9 mouse cellular contexts compared by ENCODE assay signal in the genomic region with DNA sequence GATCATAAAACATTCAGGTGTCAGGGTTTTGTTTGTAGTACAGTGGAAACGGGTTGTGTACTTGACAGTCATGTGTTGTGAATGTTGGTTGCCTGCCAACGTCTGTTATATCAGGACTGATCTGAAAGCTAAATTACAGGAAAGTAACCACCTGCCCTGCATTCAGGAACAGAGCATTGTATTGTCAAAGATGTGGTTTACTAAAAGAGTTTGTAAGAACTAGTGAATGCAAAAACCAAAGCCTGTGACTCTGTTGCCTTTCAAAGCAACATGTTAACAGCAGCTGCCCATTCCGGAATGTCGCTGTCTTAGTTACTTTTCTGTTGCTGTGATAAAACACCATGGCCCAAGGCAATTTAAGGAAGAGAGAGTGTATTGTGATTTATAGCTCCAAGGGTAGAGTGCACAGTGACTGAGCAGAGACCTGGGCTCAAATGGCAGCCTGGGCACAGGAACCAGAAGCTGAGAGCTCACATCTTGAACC.
DNase-seq lines count a peak whose midpoint lies in the region; ATAC-seq and TF ChIP-seq lines count a peak whose summit lies in the region.
"Had no signal": no experiment of that assay in that cellular context is flagged by ENCODE, and none has a peak within 500 bp of the region (broad histone marks: within the 10 kb centered on the region; RNA-seq: fewer than 3 reads in every experiment).

No protein-coding gene starts in this region.

- H3K36me3 ChIP-seq in heart, embryonic 13.5 days = no peaks in the 10 kb centered on the region
- H3K36me3 ChIP-seq in forebrain, postnatal 0 days (ENCODE audit: insufficient read depth) = no peaks in the 10 kb centered on the region
- no peaks in the 10 kb centered on the region for H3K36me3 ChIP-seq in limb, embryonic 12.5 days
- no peaks in the 10 kb centered on the region for H3K36me3 ChIP-seq in heart, embryonic 11.5 days (ENCODE audit: control insufficient read depth, insufficient read depth, low read length)
- H3K36me3 ChIP-seq: G1E had no signal

- ATAC-seq in heart, embryonic 13.5 days (ENCODE audit: extremely low read depth, insufficient number of reproducible peaks, low FRiP score, low TSS enrichment) = no peak
- peak; percentile 32; the same call in 1 of the 2 replicates for ATAC-seq in forebrain, postnatal 0 days
- peak; percentile 50; the same call in 1 of the 2 replicates for ATAC-seq in limb, embryonic 12.5 days (ENCODE audit: insufficient number of reproducible peaks, insufficient read depth, low FRiP score, low TSS enrichment, low read depth)
- no peak for ATAC-seq in heart, embryonic 11.5 days (replicated peaks; ENCODE audit: insufficient number of reproducible peaks, low FRiP score, low TSS enrichment)

- TF ChIP-seq CTCF in forebrain, postnatal 0 days (IDR thresholded peaks at IDR 0.05; ENCODE audit: low read depth) = no peak

- peaks cover 28% of the 10 kb centered on the region for H3K4me1 ChIP-seq in heart, embryonic 13.5 days
- H3K4me1 ChIP-seq in forebrain, postnatal 0 days (ENCODE audit: insufficient read depth) = peaks cover 19% of the 10 kb centered on the region
- peaks cover 64% of the 10 kb centered on the region for H3K4me1 ChIP-seq in limb, embryonic 12.5 days (replicated peaks)
- 0 out of 2 replicates have a peak, but pooled peaks cover 3% of the 10 kb centered on the region for H3K4me1 ChIP-seq in heart, embryonic 11.5 days (ENCODE audit: control insufficient read depth, insufficient read depth, low read length)

- no peak overlapping the region for H3K9ac ChIP-seq in heart, embryonic 13.5 days
- no peak overlapping the region for H3K9ac ChIP-seq in forebrain, postnatal 0 days
- H3K9ac ChIP-seq in limb, embryonic 12.5 days (replicated peaks) = no peak overlapping the region
- H3K9ac ChIP-seq in heart, embryonic 11.5 days (ENCODE audit: low read depth, low read length) = no peak overlapping the region

- H3K27ac ChIP-seq in heart, embryonic 13.5 days (replicated peaks) = 0 out of 2 replicates have a peak overlapping the region, but pooled peaks have one; percentile 21
- no peak overlapping the region for H3K27ac ChIP-seq in forebrain, postnatal 0 days (ENCODE audit: low read depth, low read length)
- H3K27ac ChIP-seq in limb, embryonic 12.5 days = peak overlapping the region; percentile 71
- no peak overlapping the region for H3K27ac ChIP-seq in heart, embryonic 11.5 days (ENCODE audit: low read depth, low read length)

- H3K4me3 ChIP-seq in heart, embryonic 13.5 days = no peak overlapping the region
- H3K4me3 ChIP-seq in forebrain, postnatal 0 days (ENCODE audit: low read depth, low read length) = no peak overlapping the region
- no peak overlapping the region for H3K4me3 ChIP-seq in limb, embryonic 12.5 days (replicated peaks)
- H3K4me3 ChIP-seq in heart, embryonic 11.5 days (ENCODE audit: low read depth, low read length) = no peak overlapping the region

- H3K4me2 ChIP-seq in heart, embryonic 13.5 days = no peak overlapping the region
- H3K4me2 ChIP-seq in forebrain, postnatal 0 days (ENCODE audit: low read depth) = no peak overlapping the region
- H3K4me2 ChIP-seq in limb, embryonic 12.5 days = no peak overlapping the region
- H3K4me2 ChIP-seq in heart, embryonic 11.5 days = no peak overlapping the region

- WGBS in heart, embryonic 13.5 days = 47% methylated on average over 4 of the region's 4 CpGs
- WGBS in forebrain, postnatal 0 days = 25% methylated on average over 4 of the region's 4 CpGs
- WGBS in limb, embryonic 12.5 days = 10% methylated on average over 4 of the region's 4 CpGs
- WGBS in heart, embryonic 11.5 days (ENCODE audit: insufficient replicate concordance) = 56% methylated on average over 4 of the region's 4 CpGs

- H3K27me3 ChIP-seq in heart, embryonic 13.5 days (replicated peaks) = no peaks in the 10 kb centered on the region
- H3K27me3 ChIP-seq in forebrain, postnatal 0 days (ENCODE audit: insufficient read depth, low read length) = no peaks in the 10 kb centered on the region
- H3K27me3 ChIP-seq in limb, embryonic 12.5 days = no peaks in the 10 kb centered on the region
- H3K27me3 ChIP-seq in heart, embryonic 11.5 days (ENCODE audit: control insufficient read depth, insufficient read depth, low read length) = no peaks in the 10 kb centered on the region

- no peak for DNase-seq in heart, postnatal 10 days
- DNase-seq in MN1 (ENCODE audit: low spot score) = peak; percentile 50
- DNase-seq in forebrain, postnatal 0 days = no peak
- DNase-seq in c-Kit-positive CD71-positive TER-119-positive erythroid progenitor cells, embryonic 14.5 days (ENCODE audit: low spot score) = no peak
- no peak for DNase-seq in layer of hippocampus, adult 9-11 months

- H3K9me3 ChIP-seq in heart, embryonic 13.5 days = no peaks in the 10 kb centered on the region
- no peaks in the 10 kb centered on the region for H3K9me3 ChIP-seq in forebrain, postnatal 0 days (ENCODE audit: low read length)
- no peaks in the 10 kb centered on the region for H3K9me3 ChIP-seq in limb, embryonic 12.5 days
- H3K9me3 ChIP-seq in heart, embryonic 11.5 days (replicated peaks; ENCODE audit: control insufficient read depth, low read length) = no peaks in the 10 kb centered on the region
- H3K9me3 ChIP-seq: G1E had no signal

- intact Hi-C loops in heart, postnatal 10 days (cut with DNase I) = no loop called here

Comparison
In these comparisons a context has a peak if more than half of its experiments do, and no peak if none do; other contexts are left out.
1. H3K27ac ChIP-seq: peak in heart, embryonic 13.5 days (single experiment) and limb, embryonic 12.5 days (single experiment); none in forebrain, postnatal 0 days (single experiment) and heart, embryonic 11.5 days (single experiment).
2. ATAC-seq: peak in forebrain, postnatal 0 days (single experiment) and limb, embryonic 12.5 days (single experiment); none in heart, embryonic 13.5 days (single experiment) and heart, embryonic 11.5 days (single experiment).